Mouse (Mus musculus): ENCODE data around the gene Apol7c. TPM values are rescaled to one million over a fixed set of nuclear protein-coding genes. Genes with fewer than 3 reads are reported as not detected.
"Not testable (repeated sequence)": the region's sequence is repeated elsewhere in the genome, so short reads cannot be mapped to it uniquely, and the experiment has no call there.

Gene Apol7c
- not detected for total RNA-seq (2021)
- long read RNA-seq, experiment 1: 0 reads
- long read RNA-seq, experiment 2: 0 reads

DNA sequence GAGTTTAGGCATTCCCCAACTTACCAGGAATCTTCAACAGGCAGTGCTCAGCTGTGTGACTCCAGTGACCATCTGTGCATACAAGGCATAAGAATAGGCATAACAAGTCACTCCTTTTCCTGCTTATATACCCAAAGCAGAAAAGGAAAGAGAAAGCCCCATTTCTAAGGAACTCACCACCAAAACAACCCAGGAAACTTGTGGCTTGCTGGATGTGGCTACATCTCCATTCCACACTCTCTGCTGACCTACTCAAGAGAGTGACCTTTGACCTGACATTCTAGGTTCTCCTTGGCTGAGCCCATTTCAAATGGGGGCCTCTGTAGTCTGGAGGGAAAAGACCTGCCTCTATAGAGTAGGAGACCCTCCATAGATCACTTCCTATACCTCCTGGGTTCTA lies at the start of gene Apol7c:
Gene Apol7c (minus strand): TSS at position 101 of the 400 bp plus-strand sequence.
- DNase-seq (ENCODE audit: low spot score in 2 of 2): no peak

DNA sequence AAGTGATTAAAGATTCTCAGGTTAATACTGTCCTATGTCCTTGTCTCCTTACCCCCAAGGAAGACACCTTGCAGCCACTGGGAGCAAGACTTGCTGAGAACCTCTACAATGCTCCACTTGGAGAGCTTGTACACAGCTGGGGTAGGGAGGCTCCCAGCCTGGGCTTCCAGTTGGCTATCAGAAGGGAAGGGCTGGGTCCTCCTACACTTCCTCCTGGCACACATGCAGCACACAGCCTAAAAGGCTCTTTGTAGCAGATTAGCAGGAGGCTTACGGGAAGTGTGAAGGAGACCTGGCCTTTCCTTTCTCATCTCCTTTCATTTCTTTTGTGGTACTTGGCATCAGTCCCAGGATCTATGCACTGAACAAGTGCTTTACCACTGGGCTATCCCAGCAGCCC lies 48.6 kb upstream of the Apol7c start:
- DNase-seq (ENCODE audit: low spot score in 2 of 2): peak in 1 of 2 experiments; percentile 16

DNA sequence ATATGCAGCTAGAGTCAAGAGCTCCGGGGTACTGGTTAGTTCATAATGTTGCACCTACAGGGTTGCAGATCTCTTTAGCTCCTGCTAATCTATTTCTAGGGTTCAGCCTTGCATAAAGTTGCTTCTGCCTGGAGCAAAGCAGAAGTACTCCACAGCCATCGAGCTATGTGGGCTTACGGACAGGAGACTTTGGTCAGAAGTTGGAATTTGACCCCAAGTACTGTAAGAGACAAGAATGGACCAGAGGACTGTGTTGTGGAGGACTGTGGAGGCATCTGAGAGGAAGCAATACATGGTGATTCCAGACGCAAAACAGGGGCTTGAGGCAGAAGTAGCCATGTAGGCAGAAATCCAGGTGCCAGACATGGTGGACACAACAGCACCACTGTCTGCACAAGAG lies 46.2 kb upstream of the Apol7c start:
- DNase-seq (ENCODE audit: low spot score in 2 of 2): no peak

DNA sequence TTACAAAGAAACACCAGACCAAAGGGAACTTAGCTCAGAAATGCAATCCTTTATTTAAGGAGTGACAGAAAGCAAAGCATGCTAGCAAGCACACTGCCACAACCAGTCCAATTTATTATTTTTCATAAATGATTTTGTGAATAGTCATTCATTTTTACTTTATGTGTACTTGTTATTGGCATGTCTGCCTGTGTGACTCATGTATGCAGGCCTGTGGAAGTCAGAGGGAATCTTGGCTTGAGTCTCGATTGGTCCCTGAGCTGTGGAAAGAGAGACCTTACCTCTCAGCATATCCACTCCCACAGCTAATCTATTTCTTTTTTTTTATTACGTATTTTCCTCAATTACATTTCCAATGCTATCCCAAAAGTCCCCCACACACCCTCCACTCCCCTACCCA lies 45.7 kb upstream of the Apol7c start:
- DNase-seq (ENCODE audit: low spot score in 2 of 2): no peak

GRCm38 (mm10) chr15:77563219-77563618 lies 30.1 kb upstream of the Apol7c start:
- DNase-seq (ENCODE audit: low spot score in 2 of 2): no peak

GRCm38 (mm10) chr15:77561792-77562191 lies 28.7 kb upstream of the Apol7c start, which contains the start of gene 1700025B11Rik:
Gene 1700025B11Rik, minus strand, starts transcription at chr15:77561892.
- DNase-seq (ENCODE audit: low spot score in 2 of 2): no peak

- DNase-seq (ENCODE audit: low spot score in 2 of 2): not testable (repeated sequence)
Measured at GRCm38 (mm10) chr15:77539221-77539620, 6.1 kb upstream of the Apol7c start.

GRCm38 (mm10) chr15:77523186-77523843 lies 9.8 kb downstream of the Apol7c start:
- DNase-seq (ENCODE audit: low spot score in 2 of 2): peak; percentile 26 to 29

DNA sequence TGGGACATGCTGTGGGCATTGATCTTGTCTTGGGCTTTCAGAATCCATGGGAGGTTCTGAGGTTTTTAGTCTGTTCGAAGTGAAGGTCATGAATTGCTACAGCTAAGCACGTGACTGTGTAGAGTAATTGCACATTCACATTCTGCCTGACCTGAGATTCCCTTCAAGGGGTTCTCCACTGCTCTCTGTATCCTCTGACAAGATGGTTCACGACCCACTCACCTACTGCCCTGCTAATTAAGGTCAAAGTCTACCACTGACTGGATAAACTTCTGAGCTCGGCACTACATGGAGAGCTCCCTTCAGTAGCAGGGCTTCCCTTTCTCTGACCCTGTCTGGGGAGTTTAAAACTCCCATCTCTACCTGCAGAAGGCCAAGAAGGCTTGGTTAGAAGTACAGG lies 12.5 kb downstream of the Apol7c start:
- DNase-seq (ENCODE audit: low spot score in 2 of 2): not testable (repeated sequence)

- not testable (repeated sequence) for DNase-seq (ENCODE audit: low spot score in 2 of 2)
Measured at GRCm38 (mm10) chr15:77507966-77508365, 25.1 kb downstream of the Apol7c start, which contains the start of gene Apol11a. Gene Apol11a, plus strand, starts transcription at chr15:77508271.

DNA sequence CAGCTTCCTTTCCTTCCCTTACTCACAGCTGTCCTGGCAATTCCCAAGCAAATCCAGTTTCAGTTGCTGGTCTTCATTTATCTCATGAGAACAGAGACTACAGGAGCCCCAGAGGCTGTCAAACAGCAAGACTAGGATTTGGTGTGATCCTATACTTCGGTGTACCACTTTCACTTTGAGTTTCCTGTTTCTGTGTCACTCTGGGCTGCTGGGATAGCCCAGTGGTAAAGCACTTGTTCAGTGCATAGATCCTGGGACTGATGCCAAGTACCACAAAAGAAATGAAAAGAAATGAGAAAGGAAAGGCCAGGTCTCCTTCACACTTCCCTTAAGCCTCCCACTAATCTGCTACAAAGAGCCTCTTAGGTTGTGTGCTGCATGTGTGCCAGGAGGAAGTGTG lies 38.4 kb downstream of the Apol7c start:
- DNase-seq (ENCODE audit: low spot score in 2 of 2): not testable (repeated sequence)

GRCm38 (mm10) chr15:77493181-77493580 lies 39.9 kb downstream of the Apol7c start:
- not testable (repeated sequence) for DNase-seq (ENCODE audit: low spot score in 2 of 2)

DNA sequence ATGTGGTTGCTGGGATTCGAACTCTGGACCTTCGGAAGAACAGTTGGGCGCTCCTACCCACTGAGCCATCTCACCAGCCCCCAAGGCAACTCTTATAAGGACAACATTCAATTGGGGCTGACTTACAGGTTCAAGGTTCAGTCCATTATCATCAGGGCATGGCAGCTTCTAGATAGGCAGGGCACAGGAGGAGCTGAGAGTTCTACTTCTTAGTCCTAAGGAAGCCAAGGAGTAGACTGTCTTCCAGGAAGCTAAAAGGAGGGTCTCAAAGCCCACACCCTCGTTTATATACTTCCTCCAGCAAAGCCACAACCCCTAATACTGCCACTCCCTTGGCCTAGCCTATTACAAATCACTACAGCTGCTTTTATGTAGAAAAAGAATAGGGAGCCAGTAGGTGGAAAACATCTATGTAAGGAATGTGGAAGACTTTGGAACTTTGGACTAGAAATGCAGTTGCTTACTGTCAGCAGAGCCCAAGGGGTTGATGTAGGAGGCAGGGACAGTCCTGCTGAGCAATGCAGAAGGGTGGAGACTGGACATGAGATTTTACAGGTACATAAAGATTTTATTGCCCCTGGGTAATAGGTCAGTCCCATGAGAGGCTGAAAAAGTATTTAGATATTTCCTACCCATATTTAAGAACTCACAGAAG lies 50.8 kb downstream of the Apol7c start:
- DNase-seq (ENCODE audit: low spot score in 2 of 2): no peak

- DNase-seq (ENCODE audit: low spot score in 2 of 2): not testable (repeated sequence)
Measured at GRCm38 (mm10) chr15:77476693-77477092, 56.4 kb downstream of the Apol7c start, which contains the start of gene Apol10a. Gene Apol10a, plus strand, starts transcription at chr15:77477047.

Other genes starting within 250 kb of the Apol7c start
- 100 to 1,000 TPM; 228 to 234 TPM for gene Rbfox2, start 226.3 kb downstream of the Apol7c start, total RNA-seq (2021)
- gene Apol7a, start 134.2 kb downstream of the Apol7c start, total RNA-seq (2021): not detected
- gene Apol9a, start 122.2 kb downstream of the Apol7c start, total RNA-seq (2021): not detected
- gene Apol7b, start 85.8 kb downstream of the Apol7c start, total RNA-seq (2021): not detected
- not detected for gene Apol10a, start 56.3 kb downstream of the Apol7c start, total RNA-seq (2021)
- gene Apol11a, start 25.0 kb downstream of the Apol7c start, total RNA-seq (2021): not detected
- not detected for gene 1700025B11Rik, start 28.6 kb upstream of the Apol7c start, total RNA-seq (2021)
- not detected for gene Apol10b, start 62.8 kb upstream of the Apol7c start, total RNA-seq (2021)
- not detected for gene Gm36245, start 65.9 kb upstream of the Apol7c start, total RNA-seq (2021)
- gene Apol11b, start 110.0 kb upstream of the Apol7c start, total RNA-seq (2021): not detected
- gene Apol7e, start 165.5 kb upstream of the Apol7c start, total RNA-seq (2021): not detected
- not detected for gene Apol9b, start 195.7 kb upstream of the Apol7c start, total RNA-seq (2021)
- gene Apol8, start 223.7 kb upstream of the Apol7c start, total RNA-seq (2021): 1 to 10 TPM in 1 of 2 experiments, under 1 TPM in 1; 0.97 to 1.6 TPM